Mouse (Mus musculus) embryonic facial prominence, embryonic 13.5 days (tissue): Measurements from ENCODE around the gene Slc48a1. TPM values are rescaled to one million over a fixed set of nuclear protein-coding genes. Genes with fewer than 3 reads are reported as not detected.

Experiments
- ATAC-seq: fragments of 200-750 bp; cut with Nextera tagmentation; 2 replicates; pipeline ENCODE4 v1.8.0; 2017; ENCODE audit warnings: low read depth; ENCODE audit not compliant: insufficient number of reproducible peaks, insufficient read depth, low FRiP score, low TSS enrichment
- H3K27ac ChIP-seq: fragments of 300-500 bp; sonication (generic); 2 replicates; pipeline ENCODE4 v1.5.1; 2015; ENCODE audit warnings: moderate library complexity, mild to moderate bottlenecking, inconsistent platforms
- H3K27me3 ChIP-seq: fragments of 300-500 bp; sonication (generic); 2 replicates; pipeline ENCODE4 v1.6.1; 2015; ENCODE audit warnings: mild to moderate bottlenecking, inconsistent platforms
- H3K36me3 ChIP-seq: fragments of 300-500 bp; sonication (generic); 2 replicates; pipeline ENCODE4 v1.6.1; 2015; ENCODE audit warnings: mild to moderate bottlenecking, inconsistent platforms
- H3K4me1 ChIP-seq: fragments of 300-500 bp; sonication (generic); 2 replicates; pipeline ENCODE4 v1.6.1; 2015; ENCODE audit warnings: inconsistent platforms
- H3K4me2 ChIP-seq: fragments of 300-500 bp; sonication (generic); 2 replicates; pipeline ENCODE4 v1.6.1; 2015; ENCODE audit warnings: moderate library complexity, mild to moderate bottlenecking, inconsistent platforms
- H3K4me3 ChIP-seq: fragments of 300-500 bp; sonication (generic); 2 replicates; pipeline ENCODE4 v1.5.1; 2015; ENCODE audit warnings: mild to moderate bottlenecking, inconsistent platforms
- H3K9ac ChIP-seq: fragments of 300-500 bp; sonication (generic); 2 replicates; pipeline ENCODE4 v1.6.1; 2015; ENCODE audit warnings: mild to moderate bottlenecking, inconsistent platforms
- H3K9me3 ChIP-seq: fragments of 300-500 bp; sonication (generic); 2 replicates; pipeline ENCODE4 v1.6.1; 2016; ENCODE audit warnings: inconsistent platforms
- WGBS: fragments of 180-500 bp; shearing (Covaris S2); methylation state at CpG from one replicate; pipeline ENCODE4 v1.1.7; 2015; ENCODE audit warnings: mixed read lengths; 5-methylcytosine and 5-hydroxymethylcytosine counted together
- polyA plus RNA-seq: library from polyadenylated mRNA; unstranded; fragments of >200 nt; fragmentation: Nextera tagmentation; extraction: Ambion mirVana; gene quantifications from 2 replicates; pipeline ENCODE4 v1.2.1, GENCODE M21; 2015

Slc48a1 gene
- polyA plus RNA-seq, 1 experiment from 2014 or later: 34.7 TPM

GRCm38 (mm10) chr15:97744930-97745329 lies 33.4 kb upstream of the Slc48a1 start:
- H3K4me3 ChIP-seq: no peak overlapping the region
- peaks cover 15% of the 10 kb centered on the region for H3K4me1 ChIP-seq
- WGBS: 68% methylated on average over 10 of the region's 10 CpGs
- no peak for ATAC-seq
- no peak overlapping the region for H3K4me2 ChIP-seq
- H3K36me3 ChIP-seq: 0 out of 2 replicates have a peak, but pooled peaks cover 5% of the 10 kb centered on the region
- H3K9ac ChIP-seq: no peak overlapping the region
- no peak overlapping the region; the same call in 1 of the 2 replicates for H3K27ac ChIP-seq
- no peaks in the 10 kb centered on the region for H3K27me3 ChIP-seq
- H3K9me3 ChIP-seq: no peaks in the 10 kb centered on the region

- 76% methylated on average over 10 of the region's 10 CpGs for WGBS
- no peak for ATAC-seq
- no peaks in the 10 kb centered on the region for H3K27me3 ChIP-seq
- no peak overlapping the region; the same call in 1 of the 2 replicates for H3K27ac ChIP-seq
- H3K4me2 ChIP-seq: no peak overlapping the region
- H3K9me3 ChIP-seq: no peaks in the 10 kb centered on the region
- H3K4me3 ChIP-seq: no peak overlapping the region
- peaks cover 19% of the 10 kb centered on the region for H3K4me1 ChIP-seq
- H3K9ac ChIP-seq: no peak overlapping the region
- 0 out of 2 replicates have a peak, but pooled peaks cover 5% of the 10 kb centered on the region for H3K36me3 ChIP-seq
Observed at GRCm38 (mm10) chr15:97745331-97745730, 33.0 kb upstream of the Slc48a1 start.

- H3K27ac ChIP-seq: no peak overlapping the region
- no peak overlapping the region for H3K9ac ChIP-seq
- H3K4me3 ChIP-seq: no peak overlapping the region
- WGBS: 90% methylated on average over 10 of the region's 10 CpGs
- no peak for ATAC-seq
- H3K36me3 ChIP-seq: 0 out of 2 replicates have a peak, but pooled peaks cover 5% of the 10 kb centered on the region
- peaks cover 27% of the 10 kb centered on the region for H3K4me1 ChIP-seq
- no peaks in the 10 kb centered on the region for H3K9me3 ChIP-seq
- no peak overlapping the region for H3K4me2 ChIP-seq
- H3K27me3 ChIP-seq: no peaks in the 10 kb centered on the region
Observed at GRCm38 (mm10) chr15:97746278-97746677, 32.0 kb upstream of the Slc48a1 start.

- Histone ChIP-seq H3K4me1 (peaks cover 27% of the 10 kb centered on the region), H3K36me3 (0 out of 2 replicates have a peak, but pooled peaks cover 5% of the 10 kb centered on the region), H3K9me3 (no peaks in the 10 kb centered on the region), H3K4me2 (no peak overlapping the region), H3K27me3 (no peaks in the 10 kb centered on the region), H3K4me3 (no peak overlapping the region), H3K27ac (no peak overlapping the region), H3K9ac (no peak overlapping the region)
- WGBS: 93% methylated on average over 24 of the region's 24 CpGs
- no peak for ATAC-seq
Observed at GRCm38 (mm10) chr15:97746748-97747147, 31.6 kb upstream of the Slc48a1 start.

- Histone ChIP-seq H3K4me1 (peaks cover 27% of the 10 kb centered on the region), H3K4me3 (no peak overlapping the region), H3K9ac (no peak overlapping the region), H3K27me3 (no peaks in the 10 kb centered on the region), H3K4me2 (no peak overlapping the region), H3K27ac (no peak overlapping the region), H3K36me3 (0 out of 2 replicates have a peak, but pooled peaks cover 5% of the 10 kb centered on the region), H3K9me3 (no peaks in the 10 kb centered on the region)
- 86% methylated on average over 4 of the region's 4 CpGs for WGBS
- no peak for ATAC-seq
Observed at GRCm38 (mm10) chr15:97747486-97747885, 30.8 kb upstream of the Slc48a1 start.

- no peak overlapping the region for H3K27ac ChIP-seq
- no peak for ATAC-seq
- H3K9me3 ChIP-seq: no peaks in the 10 kb centered on the region
- 0 out of 2 replicates have a peak, but pooled peaks cover 5% of the 10 kb centered on the region for H3K36me3 ChIP-seq
- H3K4me2 ChIP-seq: no peak overlapping the region
- peaks cover 27% of the 10 kb centered on the region for H3K4me1 ChIP-seq
- H3K27me3 ChIP-seq: no peaks in the 10 kb centered on the region
- H3K4me3 ChIP-seq: no peak overlapping the region
- WGBS: 59% methylated on average over 10 of the region's 10 CpGs
- H3K9ac ChIP-seq: no peak overlapping the region
Observed at GRCm38 (mm10) chr15:97748309-97748708, 30.0 kb upstream of the Slc48a1 start.

GRCm38 (mm10) chr15:97748964-97749363 lies 29.4 kb upstream of the Slc48a1 start:
- Histone ChIP-seq H3K27ac (no peak overlapping the region), H3K36me3 (0 out of 2 replicates have a peak, but pooled peaks cover 5% of the 10 kb centered on the region), H3K27me3 (no peaks in the 10 kb centered on the region), H3K4me1 (peaks cover 30% of the 10 kb centered on the region), H3K9ac (no peak overlapping the region), H3K4me2 (no peak overlapping the region), H3K9me3 (no peaks in the 10 kb centered on the region), H3K4me3 (no peak overlapping the region)
- 90% methylated on average over 4 of the region's 4 CpGs for WGBS
- no peak for ATAC-seq

GRCm38 (mm10) chr15:97749397-97749796 lies 28.9 kb upstream of the Slc48a1 start:
- Histone ChIP-seq H3K27ac (no peak overlapping the region), H3K4me1 (peaks cover 34% of the 10 kb centered on the region), H3K27me3 (no peaks in the 10 kb centered on the region), H3K36me3 (0 out of 2 replicates have a peak, but pooled peaks cover 5% of the 10 kb centered on the region), H3K9me3 (no peaks in the 10 kb centered on the region), H3K9ac (no peak overlapping the region), H3K4me3 (no peak overlapping the region), H3K4me2 (no peak overlapping the region)
- no peak for ATAC-seq
- WGBS: 89% methylated on average over 9 of the region's 9 CpGs

- H3K9ac ChIP-seq: no peak overlapping the region
- 0 out of 2 replicates have a peak, but pooled peaks cover 5% of the 10 kb centered on the region for H3K36me3 ChIP-seq
- no peak for ATAC-seq
- WGBS: 86% methylated on average over 13 of the region's 13 CpGs
- no peak overlapping the region for H3K4me3 ChIP-seq
- no peaks in the 10 kb centered on the region for H3K9me3 ChIP-seq
- H3K4me1 ChIP-seq: peaks cover 36% of the 10 kb centered on the region
- peak overlapping the region; percentile 73 for H3K27ac ChIP-seq
- no peaks in the 10 kb centered on the region for H3K27me3 ChIP-seq
- no peak overlapping the region for H3K4me2 ChIP-seq
Observed at GRCm38 (mm10) chr15:97749841-97750240, 28.5 kb upstream of the Slc48a1 start.

GRCm38 (mm10) chr15:97750697-97751096 lies 27.6 kb upstream of the Slc48a1 start:
- 17% methylated on average over 12 of the region's 12 CpGs for WGBS
- 0 out of 2 replicates have a peak overlapping the region, but pooled peaks have one; percentile 21 for H3K9ac ChIP-seq
- ATAC-seq: peak; percentile 69
- peak overlapping the region; percentile 9; the same call in 1 of the 2 replicates for H3K4me2 ChIP-seq
- no peaks in the 10 kb centered on the region for H3K27me3 ChIP-seq
- H3K27ac ChIP-seq: peak overlapping the region; percentile 73
- no peaks in the 10 kb centered on the region for H3K9me3 ChIP-seq
- H3K36me3 ChIP-seq: 0 out of 2 replicates have a peak, but pooled peaks cover 5% of the 10 kb centered on the region
- H3K4me3 ChIP-seq: no peak overlapping the region
- H3K4me1 ChIP-seq: peaks cover 37% of the 10 kb centered on the region

- H3K4me2 ChIP-seq: no peak overlapping the region
- no peak overlapping the region for H3K4me3 ChIP-seq
- H3K27me3 ChIP-seq: no peaks in the 10 kb centered on the region; the same call in 1 of the 2 replicates
- no peak overlapping the region for H3K27ac ChIP-seq
- WGBS: 74% methylated on average over 2 of the region's 2 CpGs
- no peak overlapping the region for H3K9ac ChIP-seq
- H3K36me3 ChIP-seq: 0 out of 2 replicates have a peak, but pooled peaks cover 5% of the 10 kb centered on the region
- ATAC-seq: no peak
- no peaks in the 10 kb centered on the region for H3K9me3 ChIP-seq
- peaks cover 41% of the 10 kb centered on the region for H3K4me1 ChIP-seq
Observed at GRCm38 (mm10) chr15:97751676-97752075, 26.6 kb upstream of the Slc48a1 start.

GRCm38 (mm10) chr15:97752491-97752890 lies 25.8 kb upstream of the Slc48a1 start:
- Histone ChIP-seq H3K4me3 (no peak overlapping the region), H3K27me3 (no peaks in the 10 kb centered on the region; the same call in 1 of the 2 replicates), H3K9ac (no peak overlapping the region), H3K27ac (no peak overlapping the region), H3K4me2 (no peak overlapping the region), H3K4me1 (peaks cover 41% of the 10 kb centered on the region), H3K36me3 (no peaks in the 10 kb centered on the region), H3K9me3 (no peaks in the 10 kb centered on the region)
- ATAC-seq: no peak
- 95% methylated on average over 5 of the region's 5 CpGs for WGBS
